Mouse (Mus musculus): ENCODE measurements at regions not wholly inside any gene's neighbourhood (a gene's known extent, or its start where the extent isn't known, plus 50 kb on each side); places are given as distances from the start of the nearest gene placed in this dataset.
A peak's percentile ranks its signal among the peaks of the same experiment; 100 is the strongest.

DNA sequence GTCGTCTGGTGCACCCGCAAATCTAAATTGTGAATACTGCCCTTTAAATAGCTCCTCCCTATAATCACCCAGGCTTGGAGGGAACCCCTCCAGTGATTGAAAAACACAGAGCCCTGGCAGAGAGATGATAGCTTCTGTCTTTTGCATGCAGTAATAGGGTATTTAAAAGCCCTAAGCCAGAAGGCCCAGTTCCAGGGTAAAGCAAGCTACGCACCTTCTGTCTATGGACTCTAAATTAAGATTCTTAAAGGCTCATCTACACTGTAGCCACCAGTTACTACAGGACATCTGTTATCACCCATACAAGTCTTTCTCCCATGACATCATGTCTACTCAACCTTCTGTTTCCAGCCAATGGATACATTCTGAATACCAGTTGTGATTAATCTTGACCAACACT lies 167.8 kb downstream of the Gm11361 start:
- 73% methylated on average over 3 of the region's 3 CpGs for WGBS
- no peaks in the 10 kb centered on the region for H3K36me3 ChIP-seq (replicated peaks)
- H3K27ac ChIP-seq: no peak overlapping the region
- no peak overlapping the region for H3K9ac ChIP-seq
- H3K4me3 ChIP-seq (replicated peaks): no peak overlapping the region
- no peak overlapping the region for H3K4me2 ChIP-seq
- ATAC-seq (ENCODE audit: low FRiP score): no peak
- no peaks in the 10 kb centered on the region for H3K27me3 ChIP-seq
- no peaks in the 10 kb centered on the region for H3K9me3 ChIP-seq
- H3K4me1 ChIP-seq: peaks cover 15% of the 10 kb centered on the region

DNA sequence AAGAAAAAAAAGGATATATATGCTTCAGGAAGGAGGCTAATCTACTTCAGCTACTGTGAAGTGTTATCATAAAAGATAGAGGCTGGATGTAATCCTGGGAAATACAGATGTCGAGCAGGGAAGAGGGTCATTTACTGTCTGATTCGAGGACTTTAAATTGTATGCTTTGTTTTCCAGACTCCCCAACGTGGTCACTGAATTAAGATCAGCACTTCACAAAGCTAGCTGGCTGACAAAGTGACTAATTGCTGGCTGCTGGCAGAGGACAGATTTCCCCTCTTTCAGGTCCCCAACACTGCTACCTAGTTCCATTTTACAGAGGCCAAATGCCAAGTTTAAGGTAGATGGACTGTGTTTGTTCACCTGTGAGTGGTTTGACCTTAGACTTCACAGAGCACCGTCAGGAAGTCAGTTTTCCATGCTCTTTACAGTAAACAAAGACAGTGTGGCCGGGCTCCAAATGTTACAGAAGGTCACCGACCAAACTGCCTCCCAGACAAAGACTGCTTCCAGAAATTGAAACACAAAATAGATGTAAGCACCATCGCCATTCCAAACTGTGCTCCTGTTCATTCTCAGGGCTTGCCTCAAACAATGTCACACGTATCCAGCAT lies 167.2 kb downstream of the Gm11361 start:
- H3K9me3 ChIP-seq: no peaks in the 10 kb centered on the region
- H3K4me1 ChIP-seq: peaks cover 20% of the 10 kb centered on the region
- H3K36me3 ChIP-seq (replicated peaks): no peaks in the 10 kb centered on the region
- no peaks in the 10 kb centered on the region for H3K27me3 ChIP-seq
- no peak overlapping the region for H3K9ac ChIP-seq
- H3K4me2 ChIP-seq: no peak overlapping the region
- no peak for ATAC-seq (ENCODE audit: low FRiP score)
- H3K27ac ChIP-seq: 0 out of 2 replicates have a peak overlapping the region, but pooled peaks have one; percentile 13
- no peak overlapping the region for H3K4me3 ChIP-seq (replicated peaks)
- 36% methylated on average over 8 of the region's 8 CpGs for WGBS

- Histone ChIP-seq H3K27ac (no peak overlapping the region), H3K4me2 (no peak overlapping the region), H3K4me3 (replicated peaks) (no peak overlapping the region), H3K9ac (no peak overlapping the region), H3K36me3 (replicated peaks) (no peaks in the 10 kb centered on the region), H3K27me3 (no peaks in the 10 kb centered on the region), H3K9me3 (no peaks in the 10 kb centered on the region), H3K4me1 (peaks cover 49% of the 10 kb centered on the region)
- ATAC-seq (ENCODE audit: low FRiP score): no peak
- WGBS: 74% methylated on average over 3 of the region's 3 CpGs
These were observed 164.0 kb downstream of the Gm11361 start for GRCm38 (mm10) chr13:28421309-28421708.

- H3K4me1 ChIP-seq: peaks cover 53% of the 10 kb centered on the region
- 86% methylated on average over 3 of the region's 3 CpGs for WGBS
- H3K36me3 ChIP-seq (replicated peaks): no peaks in the 10 kb centered on the region
- no peak overlapping the region for H3K4me3 ChIP-seq (replicated peaks)
- no peak overlapping the region for H3K9ac ChIP-seq
- H3K9me3 ChIP-seq: no peaks in the 10 kb centered on the region
- no peak for ATAC-seq (ENCODE audit: low FRiP score)
- H3K4me2 ChIP-seq: no peak overlapping the region
- no peaks in the 10 kb centered on the region for H3K27me3 ChIP-seq
- no peak overlapping the region for H3K27ac ChIP-seq
These were observed 163.3 kb downstream of the Gm11361 start for GRCm38 (mm10) chr13:28420636-28421035.

DNA sequence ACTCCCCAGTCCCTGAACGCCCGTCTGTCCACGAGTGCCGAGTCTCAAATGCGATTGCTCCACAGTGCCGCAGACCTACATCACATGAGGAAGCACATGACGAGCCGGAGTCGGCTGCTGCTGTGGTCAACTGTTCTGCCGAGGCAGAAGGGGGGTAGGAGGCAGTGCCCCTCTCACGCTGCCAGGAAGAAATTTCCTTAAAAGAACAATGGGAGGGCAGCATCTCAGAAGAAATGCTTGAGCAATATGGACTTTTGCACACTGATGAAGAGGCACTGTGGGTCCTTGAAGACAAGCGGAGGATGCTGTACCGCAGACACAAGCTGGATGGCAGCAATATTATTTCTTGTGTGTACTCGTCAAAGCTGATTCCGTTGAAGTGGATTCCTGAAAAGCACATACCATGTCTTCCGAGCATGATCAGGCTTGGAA lies 162.6 kb downstream of the Gm11361 start:
- Histone ChIP-seq H3K4me1 (peaks cover 54% of the 10 kb centered on the region), H3K27ac (0 out of 2 replicates have a peak overlapping the region, but pooled peaks have one; percentile 38)

GRCm38 (mm10) chr13:28418936-28419681 lies 161.8 kb downstream of the Gm11361 start:
- H3K4me2 ChIP-seq: peak overlapping the region; percentile 49; the same call in 1 of the 2 replicates
- ATAC-seq (ENCODE audit: low FRiP score): no peak
- peak overlapping the region; percentile 29; the same call in 1 of the 2 replicates for H3K9ac ChIP-seq
- H3K4me3 ChIP-seq (replicated peaks): no peak overlapping the region
- no peaks in the 10 kb centered on the region for H3K36me3 ChIP-seq (replicated peaks)
- no peaks in the 10 kb centered on the region for H3K9me3 ChIP-seq
- peak overlapping the region; percentile 93 for H3K27ac ChIP-seq
- WGBS: 89% methylated on average over 17 of the region's 17 CpGs
- peaks cover 53% of the 10 kb centered on the region for H3K4me1 ChIP-seq
- H3K27me3 ChIP-seq: no peaks in the 10 kb centered on the region

More for the DNA sequence above, 162.6 kb downstream of the Gm11361 start:
- WGBS: 64% methylated on average over 16 of the region's 16 CpGs
- H3K9me3 ChIP-seq: no peaks in the 10 kb centered on the region
- no peaks in the 10 kb centered on the region for H3K27me3 ChIP-seq
- peak overlapping the region; percentile 34 for H3K4me2 ChIP-seq
- H3K9ac ChIP-seq: no peak overlapping the region
- ATAC-seq (ENCODE audit: low FRiP score): no peak
- no peaks in the 10 kb centered on the region for H3K36me3 ChIP-seq (replicated peaks)
- no peak overlapping the region for H3K4me3 ChIP-seq (replicated peaks)

DNA sequence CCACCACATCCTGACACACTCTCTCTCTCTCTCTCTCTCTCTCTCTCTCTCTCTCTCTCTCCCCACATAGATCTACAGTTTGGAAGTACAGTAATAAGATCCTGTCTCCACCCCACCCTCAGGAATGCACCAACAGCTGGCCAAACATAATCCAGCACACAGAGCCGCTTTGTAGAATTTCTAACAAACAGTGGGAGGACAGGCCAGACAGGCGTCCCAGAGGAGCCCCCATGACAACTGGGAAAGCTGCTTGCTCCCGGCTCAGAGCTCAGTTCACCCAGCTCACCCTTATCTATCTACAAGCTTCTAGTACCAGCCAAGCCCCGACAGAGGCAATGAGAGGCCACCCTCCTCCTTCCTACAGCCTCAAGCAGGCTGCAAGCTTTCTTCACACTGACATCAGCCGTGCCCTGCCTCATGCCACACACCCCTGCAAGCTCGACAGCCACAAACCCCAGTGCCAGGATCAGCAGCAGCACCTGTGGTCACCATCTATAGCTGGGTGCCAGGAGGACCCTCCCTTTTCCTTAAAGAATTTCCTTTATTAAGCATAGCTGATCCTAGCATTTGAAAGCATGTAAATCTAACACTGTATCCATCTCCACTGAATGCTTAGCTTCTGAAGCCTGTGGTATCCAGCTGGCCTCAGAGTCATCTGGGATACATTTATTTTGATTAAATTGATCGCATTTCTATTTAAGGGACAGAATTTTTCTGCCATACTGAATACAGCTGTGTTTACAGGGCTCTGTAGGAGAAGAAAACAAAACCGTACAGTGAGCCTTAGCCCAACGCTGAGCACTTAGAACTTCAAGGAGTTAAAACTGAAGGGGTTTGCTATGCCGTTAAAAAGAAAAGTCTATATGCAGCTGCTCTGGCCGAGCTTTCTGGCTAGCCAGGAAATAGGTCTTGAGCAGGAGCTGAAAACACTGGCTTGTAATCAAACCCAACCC lies 160.9 kb downstream of the Gm11361 start:
- Histone ChIP-seq H3K27me3 (no peaks in the 10 kb centered on the region), H3K4me3 (replicated peaks) (0 out of 2 replicates have a peak overlapping the region, but pooled peaks have one; percentile 15), H3K4me2 (peak overlapping the region; percentile 49), H3K4me1 (peaks cover 53% of the 10 kb centered on the region), H3K9ac (peak overlapping the region; percentile 55; the same call in 1 of the 2 replicates), H3K9me3 (no peaks in the 10 kb centered on the region), H3K36me3 (replicated peaks) (no peaks in the 10 kb centered on the region), H3K27ac (peak overlapping the region; percentile 93)
- ATAC-seq (ENCODE audit: low FRiP score): peak; percentile 13
- 15% methylated on average over 11 of the region's 11 CpGs for WGBS

GRCm38 (mm10) chr13:28417431-28417928 lies 160.2 kb downstream of the Gm11361 start:
- 7% methylated on average over 7 of the region's 7 CpGs for WGBS
- peak; percentile 21; the same call in 1 of the 2 replicates for ATAC-seq (ENCODE audit: low FRiP score)
- H3K4me3 ChIP-seq (replicated peaks): peak overlapping the region; percentile 15; the same call in 1 of the 2 replicates

GRCm38 (mm10) chr13:28416887-28417286 lies 159.6 kb downstream of the Gm11361 start:
- Histone ChIP-seq H3K4me1 (peaks cover 53% of the 10 kb centered on the region), H3K4me3 (replicated peaks) (peak overlapping the region; percentile 15; the same call in 1 of the 2 replicates), H3K27ac (peak overlapping the region; percentile 93), H3K36me3 (replicated peaks) (no peaks in the 10 kb centered on the region), H3K4me2 (peak overlapping the region; percentile 49), H3K9ac (no peak overlapping the region; the same call in 1 of the 2 replicates), H3K27me3 (no peaks in the 10 kb centered on the region), H3K9me3 (no peaks in the 10 kb centered on the region)
- WGBS: 14% methylated on average over 8 of the region's 8 CpGs
- peak; percentile 48 for ATAC-seq (ENCODE audit: low FRiP score)

More at GRCm38 (mm10) chr13:28417431-28417928, 160.2 kb downstream of the Gm11361 start:
- Histone ChIP-seq H3K27ac (peak overlapping the region; percentile 93), H3K27me3 (no peaks in the 10 kb centered on the region), H3K9me3 (no peaks in the 10 kb centered on the region), H3K4me2 (peak overlapping the region; percentile 49), H3K9ac (peak overlapping the region; percentile 55; the same call in 1 of the 2 replicates), H3K4me1 (peaks cover 53% of the 10 kb centered on the region), H3K36me3 (replicated peaks) (no peaks in the 10 kb centered on the region)

GRCm38 (mm10) chr13:28416231-28416630 lies 158.9 kb downstream of the Gm11361 start:
- Histone ChIP-seq H3K4me1 (peaks cover 53% of the 10 kb centered on the region), H3K27me3 (no peaks in the 10 kb centered on the region), H3K9me3 (no peaks in the 10 kb centered on the region), H3K4me2 (peak overlapping the region; percentile 49), H3K4me3 (replicated peaks) (no peak overlapping the region), H3K9ac (no peak overlapping the region), H3K27ac (peak overlapping the region; percentile 93), H3K36me3 (replicated peaks) (no peaks in the 10 kb centered on the region)
- WGBS: 5% methylated on average over 6 of the region's 6 CpGs
- ATAC-seq (ENCODE audit: low FRiP score): peak; percentile 95

GRCm38 (mm10) chr13:28415769-28416168 lies 158.4 kb downstream of the Gm11361 start:
- Histone ChIP-seq H3K4me1 (peaks cover 56% of the 10 kb centered on the region), H3K9ac (no peak overlapping the region), H3K27me3 (no peaks in the 10 kb centered on the region), H3K4me3 (replicated peaks) (no peak overlapping the region), H3K27ac (peak overlapping the region; percentile 93), H3K36me3 (replicated peaks) (no peaks in the 10 kb centered on the region), H3K4me2 (peak overlapping the region; percentile 49), H3K9me3 (no peaks in the 10 kb centered on the region)
- 15% methylated on average over 1 of the region's 1 CpGs for WGBS
- no peak for ATAC-seq (ENCODE audit: low FRiP score)
